Mouse (Mus musculus) intestine, embryonic 14.5 days (tissue): ENCODE data around the gene Mmadhc. TPM values are rescaled to one million over a fixed set of nuclear protein-coding genes. Genes with fewer than 3 reads are reported as not detected.

Source experiments
- ATAC-seq: fragments of 200-750 bp; cut with Nextera tagmentation; replicated peaks from 2 replicates; pipeline ENCODE4 v1.8.0; 2017; ENCODE audit warnings: low read depth, moderate number of reproducible peaks, moderate TSS enrichment, moderate library complexity; ENCODE audit not compliant: low FRiP score, low TSS enrichment
- DNase-seq: peaks from one replicate; pipeline ENCODE4 v3.0.0-alpha.2; 2018; ENCODE audit warnings: low spot score
- H3K27ac ChIP-seq: fragments of 300-500 bp; sonication (generic); 2 replicates; pipeline ENCODE4 v1.5.1; 2014; ENCODE audit warnings: low read depth, mild to moderate bottlenecking, control low read depth
- H3K27me3 ChIP-seq: fragments of 300-500 bp; sonication (generic); replicated peaks from 2 replicates; pipeline ENCODE4 v1.6.1; 2014; ENCODE audit warnings: low read length, control low read depth; ENCODE audit not compliant: control insufficient read depth, insufficient read depth
- H3K36me3 ChIP-seq: fragments of 300-500 bp; sonication (generic); 2 replicates; pipeline ENCODE4 v1.6.1; 2014; ENCODE audit warnings: low read length, control low read depth; ENCODE audit not compliant: control insufficient read depth, insufficient read depth
- H3K4me1 ChIP-seq: fragments of 300-500 bp; sonication (generic); replicated peaks from 2 replicates; pipeline ENCODE4 v1.6.1; 2014; ENCODE audit warnings: low read length, control low read depth, mixed read lengths; ENCODE audit not compliant: control insufficient read depth, insufficient read depth
- H3K4me2 ChIP-seq: fragments of 300-500 bp; sonication (generic); 2 replicates; pipeline ENCODE4 v1.6.1; 2014; ENCODE audit warnings: low read length
- H3K4me3 ChIP-seq: fragments of 300-500 bp; sonication (generic); 2 replicates; pipeline ENCODE4 v1.5.1; 2014; ENCODE audit warnings: low read depth, low read length, control low read depth, mixed read lengths
- H3K9ac ChIP-seq: fragments of 300-500 bp; sonication (generic); 2 replicates; pipeline ENCODE4 v1.6.1; 2014; ENCODE audit warnings: mild to moderate bottlenecking, low read length
- H3K9me3 ChIP-seq: fragments of 300-500 bp; sonication (generic); 2 replicates; pipeline ENCODE4 v1.6.1; 2016; ENCODE audit warnings: low read length, control low read depth; ENCODE audit not compliant: control insufficient read depth
- WGBS: fragments of 180-500 bp; shearing (Covaris S2); extraction: QIAGEN DNeasy Blood & Tissue Kit; methylation state at CpG from one replicate; pipeline ENCODE4 v1.1.7; 2014; 5-methylcytosine and 5-hydroxymethylcytosine counted together
- polyA plus RNA-seq: library from polyadenylated mRNA; unstranded; fragments of >200 nt; fragmentation: Nextera tagmentation; extraction: Ambion mirVana; gene quantifications from 2 replicates; pipeline ENCODE4 v1.2.1, GENCODE M21; 2014

Mmadhc gene
- polyA plus RNA-seq, 1 experiment from 2014 or later: 147 TPM

DNA sequence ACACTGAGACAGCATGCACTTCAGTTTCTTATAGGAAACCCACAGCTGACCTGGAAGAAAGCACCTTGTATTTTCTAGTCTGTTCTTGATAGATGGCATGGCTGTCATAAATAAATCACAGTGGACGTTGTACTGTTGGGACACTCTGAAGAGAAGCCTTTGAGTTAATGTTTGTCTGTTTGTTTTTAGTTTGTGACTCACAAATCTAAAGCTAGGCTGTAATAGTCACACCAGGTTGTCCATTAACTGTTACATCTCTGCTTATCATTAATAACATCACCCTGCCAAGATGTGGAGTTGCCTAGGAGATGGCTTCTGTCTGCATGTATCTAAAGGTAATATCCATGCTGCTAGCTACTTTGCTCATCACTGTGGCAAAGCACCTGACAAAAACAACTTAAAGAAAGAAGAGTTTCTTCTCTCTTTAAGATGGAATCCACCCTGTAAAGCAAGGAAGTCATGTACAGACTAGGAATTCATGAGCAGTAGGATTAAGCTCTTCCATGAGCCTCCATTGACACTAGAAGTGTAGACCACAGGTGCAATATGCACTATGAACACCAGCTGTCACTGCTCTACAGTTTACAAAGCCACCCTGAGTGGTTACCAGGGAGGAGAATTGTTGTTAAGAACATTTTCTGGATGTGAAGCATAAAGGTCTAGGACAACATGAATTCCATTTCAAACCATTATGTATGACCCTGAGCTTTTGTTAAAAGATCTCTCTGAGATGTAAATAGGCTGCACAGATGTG lies 8.4 kb upstream of the Mmadhc start:
- no peaks in the 10 kb centered on the region for H3K9me3 ChIP-seq
- peaks cover 6% of the 10 kb centered on the region; the same call in 1 of the 2 replicates for H3K4me1 ChIP-seq
- no peaks in the 10 kb centered on the region for H3K36me3 ChIP-seq
- ATAC-seq (no peak), DNase-seq (no peak)
- H3K4me2 ChIP-seq: no peak overlapping the region
- H3K9ac ChIP-seq: no peak overlapping the region
- H3K4me3 ChIP-seq: no peak overlapping the region
- H3K27ac ChIP-seq: no peak overlapping the region
- no peaks in the 10 kb centered on the region for H3K27me3 ChIP-seq
- WGBS: 44% methylated on average over 1 of the region's 1 CpGs

DNA sequence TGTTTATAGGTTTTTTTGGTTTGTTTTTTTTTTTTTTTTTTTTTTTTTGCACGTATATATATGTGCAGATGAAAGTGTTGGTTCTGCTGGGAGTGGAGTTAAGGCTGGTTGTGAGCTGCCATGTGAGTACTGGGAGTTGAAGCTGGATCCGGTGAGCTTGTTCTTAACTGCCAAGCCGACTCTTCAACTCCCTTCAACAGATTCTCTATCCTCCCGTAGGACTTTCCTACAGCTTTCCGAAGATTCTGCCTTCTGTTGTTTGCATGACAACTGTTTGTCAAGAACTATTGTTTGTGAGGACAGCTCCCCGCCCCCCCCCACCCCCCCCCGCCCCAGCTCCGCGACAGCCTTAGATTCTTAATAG lies 368 bp upstream of the Mmadhc start:
- Histone ChIP-seq H3K4me3 (peak overlapping the region; percentile 54), H3K27ac (no peak overlapping the region), H3K4me2 (peak overlapping the region; percentile 68), H3K36me3 (peaks cover 4% of the 10 kb centered on the region; the same call in 1 of the 2 replicates), H3K27me3 (no peaks in the 10 kb centered on the region), H3K9ac (peak overlapping the region; percentile 27; the same call in 1 of the 2 replicates), H3K4me1 (peaks cover 15% of the 10 kb centered on the region), H3K9me3 (no peaks in the 10 kb centered on the region)
- 2% methylated on average over 9 of the region's 9 CpGs for WGBS
- ATAC-seq: no peak
- no peak for DNase-seq

DNA sequence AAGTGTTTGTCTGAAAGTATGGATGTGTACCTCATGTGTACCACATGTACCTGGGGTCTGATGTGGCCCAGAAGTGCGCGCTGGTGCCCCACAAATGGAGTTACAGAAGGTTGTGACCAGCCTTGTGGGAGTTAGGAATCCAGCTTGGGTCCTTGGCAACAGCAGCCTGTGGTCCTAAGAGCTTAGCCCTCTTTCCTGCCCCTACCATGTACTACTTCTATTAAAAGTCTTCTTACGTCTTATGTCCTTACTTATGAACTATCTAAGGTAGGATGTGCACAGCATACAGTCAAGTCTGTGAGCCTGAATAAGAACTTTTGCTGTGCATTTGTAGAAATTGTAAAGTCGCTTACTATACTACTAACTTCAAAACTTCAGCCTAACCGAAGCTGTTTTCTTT lies 1.0 kb downstream of the Mmadhc start:
- Histone ChIP-seq H3K9ac (peak overlapping the region; percentile 94), H3K27ac (no peak overlapping the region), H3K36me3 (peaks cover 14% of the 10 kb centered on the region), H3K4me3 (peak overlapping the region; percentile 54), H3K27me3 (no peaks in the 10 kb centered on the region), H3K4me1 (peaks cover 14% of the 10 kb centered on the region), H3K4me2 (peak overlapping the region; percentile 70), H3K9me3 (no peaks in the 10 kb centered on the region)
- ATAC-seq: no peak
- DNase-seq: no peak
- 39% methylated on average over 5 of the region's 5 CpGs for WGBS

DNA sequence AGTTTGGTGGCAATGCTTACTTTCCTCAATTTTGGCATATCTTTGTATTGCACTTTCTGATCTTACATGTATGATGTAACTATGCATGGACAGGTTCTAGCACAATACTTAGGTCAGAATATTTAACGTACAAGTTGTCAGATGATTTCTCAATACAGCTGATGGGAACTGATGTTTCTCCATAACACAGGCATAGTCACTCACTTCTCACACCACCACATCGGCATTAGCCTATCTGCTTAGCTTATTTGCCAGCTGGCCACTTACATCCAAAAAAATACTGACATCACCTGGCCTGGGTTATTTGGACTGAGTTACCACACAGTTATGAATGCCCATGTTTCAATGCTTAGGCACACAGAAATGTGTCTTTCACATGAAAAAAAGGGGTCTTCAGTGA lies 2.5 kb downstream of the Mmadhc start:
- Histone ChIP-seq H3K27me3 (no peaks in the 10 kb centered on the region), H3K9ac (no peak overlapping the region), H3K27ac (no peak overlapping the region), H3K9me3 (no peaks in the 10 kb centered on the region), H3K4me3 (no peak overlapping the region), H3K4me1 (peaks cover 14% of the 10 kb centered on the region), H3K4me2 (no peak overlapping the region), H3K36me3 (peaks cover 28% of the 10 kb centered on the region)
- DNase-seq: no peak
- WGBS: 82% methylated on average over 2 of the region's 2 CpGs
- no peak for ATAC-seq

GRCm38 (mm10) chr2:50293572-50293971 lies 3.0 kb downstream of the Mmadhc start:
- ATAC-seq (no peak), DNase-seq (no peak)
- Histone ChIP-seq H3K36me3 (peaks cover 33% of the 10 kb centered on the region), H3K27ac (no peak overlapping the region), H3K4me3 (no peak overlapping the region), H3K4me1 (peaks cover 14% of the 10 kb centered on the region), H3K9ac (no peak overlapping the region), H3K4me2 (no peak overlapping the region), H3K27me3 (no peaks in the 10 kb centered on the region), H3K9me3 (no peaks in the 10 kb centered on the region)
- 81% methylated on average over 3 of the region's 3 CpGs for WGBS

- Histone ChIP-seq H3K27ac (no peak overlapping the region), H3K9ac (no peak overlapping the region), H3K4me1 (peaks cover 14% of the 10 kb centered on the region), H3K9me3 (no peaks in the 10 kb centered on the region), H3K36me3 (peaks cover 49% of the 10 kb centered on the region), H3K27me3 (no peaks in the 10 kb centered on the region), H3K4me3 (no peak overlapping the region), H3K4me2 (no peak overlapping the region)
- ATAC-seq: no peak
- no peak for DNase-seq
- WGBS: 76% methylated on average over 2 of the region's 2 CpGs
These were observed 4.7 kb downstream of the Mmadhc start for GRCm38 (mm10) chr2:50291901-50292300.

DNA sequence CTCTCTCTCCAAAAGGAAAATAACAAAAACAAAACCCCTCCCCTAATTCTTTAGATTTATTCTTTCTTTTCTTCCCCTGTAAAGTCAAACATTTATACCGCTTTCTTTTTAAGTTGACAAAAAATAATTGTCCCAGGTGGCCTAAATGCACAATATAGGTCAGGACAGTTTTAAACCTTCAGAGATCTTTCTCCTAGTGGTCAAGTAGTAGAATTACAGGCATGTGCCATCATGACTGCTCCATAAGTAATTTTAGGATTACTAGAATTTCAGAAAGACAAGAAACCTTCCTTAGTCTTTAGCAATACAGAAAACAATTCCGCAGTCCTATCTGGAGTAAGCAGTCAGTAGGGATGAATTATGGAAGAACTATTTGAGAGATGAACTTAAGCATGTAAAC lies 5.8 kb downstream of the Mmadhc start:
- no peaks in the 10 kb centered on the region for H3K27me3 ChIP-seq
- H3K4me1 ChIP-seq: peaks cover 14% of the 10 kb centered on the region
- no peak overlapping the region for H3K4me2 ChIP-seq
- H3K27ac ChIP-seq: no peak overlapping the region
- WGBS: 96% methylated on average over 2 of the region's 2 CpGs
- H3K4me3 ChIP-seq: no peak overlapping the region
- peaks cover 60% of the 10 kb centered on the region for H3K36me3 ChIP-seq
- H3K9me3 ChIP-seq: no peaks in the 10 kb centered on the region
- no peak for ATAC-seq
- no peak for DNase-seq
- no peak overlapping the region for H3K9ac ChIP-seq

GRCm38 (mm10) chr2:50284781-50285180 lies 11.8 kb downstream of the Mmadhc start:
- H3K27ac ChIP-seq: no peak overlapping the region
- H3K9me3 ChIP-seq: no peaks in the 10 kb centered on the region
- H3K27me3 ChIP-seq: no peaks in the 10 kb centered on the region
- WGBS: 82% methylated on average over 3 of the region's 3 CpGs
- DNase-seq (no peak), ATAC-seq (no peak)
- peaks cover 87% of the 10 kb centered on the region for H3K36me3 ChIP-seq
- H3K4me3 ChIP-seq: no peak overlapping the region
- H3K4me2 ChIP-seq: no peak overlapping the region
- no peak overlapping the region for H3K9ac ChIP-seq
- 0 out of 2 replicates have a peak, but pooled peaks cover 3% of the 10 kb centered on the region for H3K4me1 ChIP-seq

- no peak overlapping the region for H3K27ac ChIP-seq
- H3K27me3 ChIP-seq: no peaks in the 10 kb centered on the region
- no peak overlapping the region for H3K9ac ChIP-seq
- H3K36me3 ChIP-seq: peaks cover 88% of the 10 kb centered on the region
- DNase-seq: no peak
- ATAC-seq: peak; percentile 60; the same call in 1 of the 2 replicates
- H3K4me1 ChIP-seq: 0 out of 2 replicates have a peak, but pooled peaks cover 3% of the 10 kb centered on the region
- no peaks in the 10 kb centered on the region for H3K9me3 ChIP-seq
- 64% methylated on average over 5 of the region's 5 CpGs for WGBS
- no peak overlapping the region for H3K4me3 ChIP-seq
- H3K4me2 ChIP-seq: no peak overlapping the region
These were observed 12.6 kb downstream of the Mmadhc start for GRCm38 (mm10) chr2:50284040-50284439.
